Mouse (Mus musculus) 416B (cell line): ENCODE results near the gene Lrfn1.

Experiments used
- DNase-seq: peaks from one replicate; pipeline ENCODE4 v3.0.0; 2011; ENCODE audit warnings: low read depth

The Lrfn1 gene

GRCm38 (mm10) chr7:28511441-28511840 is 59.7 kb downstream of the Lrfn1 start:
- no peak for DNase-seq
